Mouse (Mus musculus): ENCODE measurements at regions not wholly inside any gene's neighbourhood (a gene's known extent, or its start where the extent isn't known, plus 50 kb on each side); places are given as distances from the start of the nearest gene placed in this dataset.
A peak's percentile ranks its signal among the peaks of the same experiment; 100 is the strongest.

DNA sequence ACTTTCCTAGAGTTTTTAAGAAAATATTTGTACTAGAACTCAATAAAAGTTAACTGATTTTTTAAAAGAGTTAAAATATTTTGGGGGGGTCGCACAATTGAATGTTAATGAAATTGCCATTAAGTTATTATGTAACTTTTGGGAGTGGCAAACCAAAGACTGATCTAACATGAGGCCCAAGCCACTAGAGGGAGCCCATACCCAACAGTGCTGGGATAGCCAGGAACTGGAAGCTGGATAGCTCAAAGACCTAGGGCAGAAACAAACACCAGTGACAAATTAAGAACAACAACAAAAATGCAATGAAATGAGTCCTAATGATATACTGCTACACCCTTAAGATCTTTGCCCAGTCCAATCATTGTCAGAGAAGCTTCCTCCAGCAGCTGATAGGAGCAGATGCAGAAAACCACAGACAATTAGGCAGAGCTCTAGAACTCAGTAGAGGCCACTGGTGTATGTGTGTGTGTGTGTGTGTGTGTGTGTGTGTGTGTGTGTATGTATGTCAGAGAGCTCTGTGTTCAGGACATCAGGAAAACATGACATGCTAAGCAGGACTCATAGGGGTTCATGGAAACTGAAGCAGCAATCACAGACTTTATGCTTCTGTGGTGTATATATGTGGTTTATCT lies 1052.6 kb upstream of the Adgrl4 start:
- no peak overlapping the region for H3K27ac ChIP-seq (ENCODE audit: control insufficient read depth, low read depth, low read length)
- H3K4me1 ChIP-seq (ENCODE audit: control insufficient read depth in 1 of 2, insufficient read depth in 2 of 2, low read length in 2 of 2), result no peaks in the 10 kb centered on the region
- H3K9ac ChIP-seq (ENCODE audit: control insufficient read depth, low read depth, low read length, poor library complexity, severe bottlenecking), result no peak overlapping the region
- H3K27me3 ChIP-seq (ENCODE audit: control insufficient read depth in 1 of 2, insufficient read depth in 2 of 2, low read length in 2 of 2), result no peaks in the 10 kb centered on the region
- DNase-seq (ENCODE audit: low read depth, low spot score), result peak; percentile 39
- no peaks in the 10 kb centered on the region for H3K79me2 ChIP-seq (ENCODE audit: control insufficient read depth, insufficient read depth, low read length, poor library complexity)
- H3K36me3 ChIP-seq (ENCODE audit: control insufficient read depth in 1 of 2, insufficient read depth in 2 of 2, low read length in 2 of 2), result no peaks in the 10 kb centered on the region
- H3K4me3 ChIP-seq (ENCODE audit: control insufficient read depth in 1 of 2, insufficient read depth in 1 of 2, low read depth in 2 of 2, low read length in 2 of 2), result no peak overlapping the region
- no peaks in the 10 kb centered on the region for H3K9me3 ChIP-seq (replicated peaks; ENCODE audit: insufficient read depth, low read length)
- no peak for TF ChIP-seq POLR2AphosphoS5 (IDR thresholded peaks at IDR 0.05; ENCODE audit: borderline replicate concordance, low read depth, low read length)
- peak; percentile 20 to 56 (median 55); a peak in 5 of 6 replicates for TF ChIP-seq CTCF (IDR thresholded peaks at IDR 0.05 in 2 of 3, conservative IDR thresholded peaks at IDR 0.05 in 1 of 3; ENCODE audit: control insufficient read depth in 1 of 3, insufficient read depth in 1 of 3, low read depth in 2 of 3, low read length in 3 of 3, poor library complexity in 1 of 3, severe bottlenecking in 1 of 3)
- TF ChIP-seq USF2 (IDR thresholded peaks at IDR 0.05; ENCODE audit: borderline replicate concordance in 1 of 2, insufficient read depth in 1 of 2, low read depth in 1 of 2, low read length in 2 of 2), result no peak
- no peak for TF ChIP-seq MAX (IDR thresholded peaks at IDR 0.05; ENCODE audit: low read length)
- no peak for TF ChIP-seq POLR2AphosphoS2 (IDR thresholded peaks at IDR 0.05; ENCODE audit: low read length)
- TF ChIP-seq ETS1 (IDR thresholded peaks at IDR 0.05; ENCODE audit: low read depth, low read length), result no peak
- TF ChIP-seq ZC3H11A (IDR thresholded peaks at IDR 0.05; ENCODE audit: low read depth, low read length), result peak; percentile 48
- TF ChIP-seq SMC3 (IDR thresholded peaks at IDR 0.05; ENCODE audit: low read depth, low read length), result peak; percentile 50
- peak; percentile 52 for TF ChIP-seq RAD21 (IDR thresholded peaks at IDR 0.05; ENCODE audit: low read depth, low read length)
- no peak for TF ChIP-seq RCOR1 (IDR thresholded peaks at IDR 0.05; ENCODE audit: low read depth, low read length)

DNA sequence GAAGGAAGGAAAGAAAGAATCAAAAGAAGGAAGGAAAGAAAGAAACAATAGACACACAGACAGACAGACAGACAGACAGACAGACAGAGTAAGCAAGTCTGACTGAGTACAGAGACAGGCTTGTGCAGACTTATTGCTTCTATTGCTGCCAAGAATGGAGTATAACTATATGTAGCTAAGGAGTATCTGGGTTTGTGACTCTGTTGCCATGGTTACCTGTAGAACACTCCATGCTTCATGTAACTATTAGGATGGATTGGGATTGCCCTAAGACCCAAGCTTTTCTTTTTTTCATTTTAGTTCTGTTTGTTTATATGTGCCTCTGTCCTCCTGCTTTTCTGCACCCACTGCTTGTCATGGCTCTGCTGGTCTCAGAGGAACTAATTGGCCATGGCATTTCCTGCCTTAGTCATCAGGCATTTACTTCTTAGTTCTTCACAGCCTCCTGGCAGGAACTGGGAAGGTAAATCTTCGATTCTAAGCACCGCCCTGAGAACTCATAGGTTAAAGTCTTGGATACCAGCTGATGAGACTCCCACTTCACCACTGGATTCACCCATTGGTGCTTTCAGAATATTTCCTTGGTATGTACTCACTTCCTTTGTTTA lies 1035.9 kb upstream of the Adgrl4 start:
- no peaks in the 10 kb centered on the region for H3K36me3 ChIP-seq (ENCODE audit: control insufficient read depth in 1 of 2, insufficient read depth in 2 of 2, low read length in 2 of 2)
- H3K4me3 ChIP-seq (ENCODE audit: control insufficient read depth in 1 of 2, insufficient read depth in 1 of 2, low read depth in 2 of 2, low read length in 2 of 2), result no peak overlapping the region
- DNase-seq (ENCODE audit: low read depth, low spot score), result no peak
- no peak overlapping the region for H3K27ac ChIP-seq (ENCODE audit: control insufficient read depth, low read depth, low read length)
- no peaks in the 10 kb centered on the region for H3K9me3 ChIP-seq (replicated peaks; ENCODE audit: insufficient read depth, low read length)
- H3K9ac ChIP-seq (ENCODE audit: control insufficient read depth, low read depth, low read length, poor library complexity, severe bottlenecking), result no peak overlapping the region
- H3K79me2 ChIP-seq (ENCODE audit: control insufficient read depth, insufficient read depth, low read length, poor library complexity), result no peaks in the 10 kb centered on the region
- H3K27me3 ChIP-seq (ENCODE audit: control insufficient read depth in 1 of 2, insufficient read depth in 2 of 2, low read length in 2 of 2), result no peaks in the 10 kb centered on the region
- no peak for TF ChIP-seq MAX (IDR thresholded peaks at IDR 0.05; ENCODE audit: low read length)
- TF ChIP-seq USF2 (IDR thresholded peaks at IDR 0.05; ENCODE audit: borderline replicate concordance in 1 of 2, insufficient read depth in 1 of 2, low read depth in 1 of 2, low read length in 2 of 2), result no peak
- no peak for TF ChIP-seq KAT2A (conservative IDR thresholded peaks at IDR 0.05; ENCODE audit: low read depth, low read length)
- TF ChIP-seq HCFC1 (IDR thresholded peaks at IDR 0.05; ENCODE audit: low read depth, low read length), result no peak
- TF ChIP-seq TAL1 (IDR thresholded peaks at IDR 0.05; ENCODE audit: low read length), result no peak
- no peak for TF ChIP-seq POLR2AphosphoS2 (IDR thresholded peaks at IDR 0.05; ENCODE audit: low read length)
- no peak for TF ChIP-seq MAFK (IDR thresholded peaks at IDR 0.05; ENCODE audit: borderline replicate concordance, low read depth, low read length)
- TF ChIP-seq JUND (IDR thresholded peaks at IDR 0.05; ENCODE audit: low read depth, low read length), result no peak
- no peak for TF ChIP-seq UBTF (IDR thresholded peaks at IDR 0.05; ENCODE audit: borderline replicate concordance, insufficient read depth, low read depth, low read length)
- no peak for TF ChIP-seq RAD21 (IDR thresholded peaks at IDR 0.05; ENCODE audit: low read depth, low read length)
- TF ChIP-seq MYC (IDR thresholded peaks at IDR 0.05; ENCODE audit: low read depth, low read length), result no peak
- no peak for TF ChIP-seq CHD1 (IDR thresholded peaks at IDR 0.05; ENCODE audit: low read depth, low read length)
- TF ChIP-seq GATA1 (IDR thresholded peaks at IDR 0.05; ENCODE audit: low read depth, low read length), result no peak
- TF ChIP-seq ETS1 (IDR thresholded peaks at IDR 0.05; ENCODE audit: low read depth, low read length), result no peak
- TF ChIP-seq POLR2AphosphoS5 (IDR thresholded peaks at IDR 0.05; ENCODE audit: borderline replicate concordance, low read depth, low read length), result no peak
- no peak for TF ChIP-seq E2F4 (IDR thresholded peaks at IDR 0.05; ENCODE audit: borderline replicate concordance, low read depth, low read length)
- TF ChIP-seq MYB (IDR thresholded peaks at IDR 0.05; ENCODE audit: low read depth, low read length), result no peak
- no peak for TF ChIP-seq SIN3A (IDR thresholded peaks at IDR 0.05; ENCODE audit: low read length)
- TF ChIP-seq MEF2A (IDR thresholded peaks at IDR 0.05; ENCODE audit: extremely low read depth, insufficient replicate concordance, low read depth, low read length, poor library complexity, severe bottlenecking), result no peak
- no peak for TF ChIP-seq CHD2 (IDR thresholded peaks at IDR 0.05; ENCODE audit: low read length)
- H3K4me1 ChIP-seq (ENCODE audit: control insufficient read depth in 1 of 2, insufficient read depth in 2 of 2, low read length in 2 of 2), result no peaks in the 10 kb centered on the region

Data from MEL (cell line).